Mouse (Mus musculus) lung, postnatal 0 days (tissue): ENCODE data around the gene Mta1. TPM values are rescaled to one million over a fixed set of nuclear protein-coding genes. Genes with fewer than 3 reads are reported as not detected.

Source experiments
- ATAC-seq: fragments of 200-750 bp; cut with Nextera tagmentation; 2 replicates; pipeline ENCODE4 v1.8.0; 2017; ENCODE audit warnings: moderate library complexity
- DNase-seq: peaks from one replicate; pipeline ENCODE4 v3.0.0-alpha.2; 2016; ENCODE audit warnings: low spot score
- H3K27ac ChIP-seq: fragments of 300-500 bp; sonication (generic); 2 replicates; pipeline ENCODE4 v1.5.1; 2014; ENCODE audit warnings: antibody characterized with exemption, mild to moderate bottlenecking, low read length, mixed read lengths
- H3K27me3 ChIP-seq: fragments of 300-500 bp; sonication (generic); replicated peaks from 2 replicates; pipeline ENCODE4 v1.6.1; 2014; ENCODE audit warnings: low read length, mixed read lengths; ENCODE audit not compliant: insufficient read depth
- H3K36me3 ChIP-seq: fragments of 300-500 bp; sonication (generic); 2 replicates; pipeline ENCODE4 v1.6.1; 2014; ENCODE audit warnings: low read length, mixed read lengths; ENCODE audit not compliant: insufficient read depth
- H3K4me1 ChIP-seq: fragments of 300-500 bp; sonication (generic); 2 replicates; pipeline ENCODE4 v1.6.1; 2014; ENCODE audit warnings: antibody characterized with exemption, low read depth, low read length, mixed read lengths; ENCODE audit not compliant: insufficient read depth
- H3K4me2 ChIP-seq: fragments of 300-500 bp; sonication (generic); replicated peaks from 2 replicates; pipeline ENCODE4 v1.6.1; 2014; ENCODE audit warnings: low read depth, mild to moderate bottlenecking, low read length, moderate library complexity, mixed read lengths
- H3K4me3 ChIP-seq: fragments of 300-500 bp; sonication (generic); 2 replicates; pipeline ENCODE4 v1.5.1; 2014; ENCODE audit warnings: low read depth, low read length
- H3K9ac ChIP-seq: fragments of 300-500 bp; sonication (generic); replicated peaks from 2 replicates; pipeline ENCODE4 v1.6.1; 2014; ENCODE audit warnings: low read depth, mild to moderate bottlenecking
- H3K9me3 ChIP-seq: fragments of 300-500 bp; sonication (generic); 2 replicates; pipeline ENCODE4 v1.6.1; 2016; ENCODE audit warnings: low read length, mixed read lengths
- CTCF ChIP-seq: IDR thresholded peaks from 2 replicates; pipeline ENCODE4 v1.5.1; 2016; ENCODE audit warnings: antibody characterized with exemption, mild to moderate bottlenecking
- EP300 ChIP-seq: IDR thresholded peaks from 2 replicates; pipeline ENCODE4 v1.6.1; 2016; ENCODE audit warnings: antibody characterized with exemption, mild to moderate bottlenecking, control low read depth
- WGBS: fragments of 180-500 bp; shearing (Covaris S2); extraction: QIAGEN DNeasy Blood & Tissue Kit; methylation state at CpG from one replicate; pipeline ENCODE4 v1.1.7; 2014; 5-methylcytosine and 5-hydroxymethylcytosine counted together
- polyA plus RNA-seq: library from polyadenylated mRNA; unstranded; fragments of >200 nt; fragmentation: Nextera tagmentation; extraction: Ambion mirVana; gene quantifications from 2 replicates; pipeline ENCODE4 v1.2.1, GENCODE M21; 2015

Mta1 gene
- polyA plus RNA-seq, 1 experiment from 2014 or later, result 12.2 TPM

- Histone ChIP-seq H3K9me3 (no peaks in the 10 kb centered on the region), H3K27ac (no peak overlapping the region), H3K4me3 (no peak overlapping the region), H3K4me1 (peaks cover 19% of the 10 kb centered on the region), H3K36me3 (no peaks in the 10 kb centered on the region), H3K4me2 (no peak overlapping the region), H3K9ac (no peak overlapping the region), H3K27me3 (no peaks in the 10 kb centered on the region)
- no peak for DNase-seq
- TF ChIP-seq EP300 (no peak), CTCF (no peak)
- no peak for ATAC-seq
- WGBS, result 85% methylated on average over 7 of the region's 7 CpGs
Observed at GRCm38 (mm10) chr12:113153971-113154370, 55.9 kb downstream of the Mta1 start.

- H3K4me1 ChIP-seq, result peaks cover 18% of the 10 kb centered on the region
- no peak overlapping the region for H3K4me3 ChIP-seq
- DNase-seq (no peak), ATAC-seq (no peak)
- peak overlapping the region; percentile 93 for H3K27ac ChIP-seq
- no peaks in the 10 kb centered on the region for H3K9me3 ChIP-seq
- peak overlapping the region; percentile 88 for H3K4me2 ChIP-seq
- TF ChIP-seq CTCF (no peak), EP300 (no peak)
- WGBS, result 63% methylated on average over 6 of the region's 6 CpGs
- H3K36me3 ChIP-seq, result no peaks in the 10 kb centered on the region
- no peaks in the 10 kb centered on the region for H3K27me3 ChIP-seq
- H3K9ac ChIP-seq, result no peak overlapping the region
Observed at GRCm38 (mm10) chr12:113154747-113155075, 56.6 kb downstream of the Mta1 start.

GRCm38 (mm10) chr12:113155076-113155771 is 57.1 kb downstream of the Mta1 start:
- Histone ChIP-seq H3K9me3 (no peaks in the 10 kb centered on the region), H3K4me3 (peak overlapping the region; percentile 41), H3K9ac (peak overlapping the region; percentile 44), H3K27ac (peak overlapping the region; percentile 93), H3K36me3 (no peaks in the 10 kb centered on the region), H3K4me2 (peak overlapping the region; percentile 88), H3K4me1 (peaks cover 18% of the 10 kb centered on the region), H3K27me3 (no peaks in the 10 kb centered on the region)
- TF ChIP-seq EP300 (no peak; the same call in 1 of the 2 replicates), CTCF (no peak)
- 3% methylated on average over 32 of the region's 32 CpGs for WGBS
- ATAC-seq (peak; percentile 8; the same call in 1 of the 2 replicates), DNase-seq (peak; percentile 85)

- no peaks in the 10 kb centered on the region for H3K36me3 ChIP-seq
- no peaks in the 10 kb centered on the region for H3K27me3 ChIP-seq
- peak within 1 kb of the TSS; percentile 93 for H3K27ac ChIP-seq
- peak within 1 kb of the TSS; percentile 88 for H3K4me2 ChIP-seq
- DNase-seq, result peak; percentile 100
- peak within 1 kb of the TSS; percentile 44 for H3K9ac ChIP-seq
- peak within 1 kb of the TSS; percentile 44 for H3K4me3 ChIP-seq
- H3K9me3 ChIP-seq, result no peaks in the 10 kb centered on the region
- TF ChIP-seq EP300 (no peak; the same call in none of the 2 replicates), CTCF (peak; percentile 100)
- ATAC-seq, result peak; percentile 94
- peaks cover 18% of the 10 kb centered on the region for H3K4me1 ChIP-seq
- WGBS, result under 1% methylated on average over 45 of the region's 46 CpGs
Observed at GRCm38 (mm10) chr12:113155887-113156539, 57.9 kb downstream of the Mta1 start, which contains the start of gene Tedc1. Gene Tedc1, plus strand, starts transcription at chr12:113156421.

GRCm38 (mm10) chr12:113156540-113156929 is 58.5 kb downstream of the Mta1 start:
- peak; percentile 53 for DNase-seq

GRCm38 (mm10) chr12:113157002-113157401 is 58.9 kb downstream of the Mta1 start:
- no peaks in the 10 kb centered on the region for H3K27me3 ChIP-seq
- H3K4me1 ChIP-seq, result peaks cover 14% of the 10 kb centered on the region
- no peak for DNase-seq
- no peak overlapping the region for H3K27ac ChIP-seq
- H3K9me3 ChIP-seq, result no peaks in the 10 kb centered on the region
- peak overlapping the region; percentile 88 for H3K4me2 ChIP-seq
- H3K36me3 ChIP-seq, result no peaks in the 10 kb centered on the region
- TF ChIP-seq CTCF, result no peak
- TF ChIP-seq EP300, result no peak
- H3K9ac ChIP-seq, result no peak overlapping the region
- H3K4me3 ChIP-seq, result peak overlapping the region; percentile 44; the same call in 1 of the 2 replicates
- ATAC-seq, result no peak
- 32% methylated on average over 8 of the region's 8 CpGs for WGBS

More at GRCm38 (mm10) chr12:113156540-113156929, 58.5 kb downstream of the Mta1 start:
- Histone ChIP-seq H3K9me3 (no peaks in the 10 kb centered on the region), H3K4me1 (peaks cover 18% of the 10 kb centered on the region), H3K36me3 (no peaks in the 10 kb centered on the region), H3K27me3 (no peaks in the 10 kb centered on the region), H3K9ac (no peak overlapping the region), H3K4me3 (peak overlapping the region; percentile 44), H3K4me2 (peak overlapping the region; percentile 88), H3K27ac (0 out of 2 replicates have a peak overlapping the region, but pooled peaks have one; percentile 3)
- TF ChIP-seq CTCF (no peak), EP300 (no peak)
- under 1% methylated on average over 18 of the region's 23 CpGs for WGBS
- ATAC-seq, result peak; percentile 0; the same call in 1 of the 2 replicates
